Mouse (Mus musculus): ENCODE measurements around the gene Pacrg. TPM values are rescaled to one million over a fixed set of nuclear protein-coding genes. Genes with fewer than 3 reads are reported as not detected.

Gene Pacrg
- total RNA-seq, 2 experiments from 2014 or later: 19.6 to 21.9 TPM

- no peak for DNase-seq (ENCODE audit: low spot score in 2 of 2)
Observed at GRCm38 (mm10) chr17:10552295-10553056, 287.6 kb downstream of the Pacrg start.

- peak; percentile 20 to 45 for DNase-seq (ENCODE audit: low spot score in 2 of 2)
Observed at GRCm38 (mm10) chr17:10550781-10551520, 289.2 kb downstream of the Pacrg start.

GRCm38 (mm10) chr17:10549825-10550224 is 290.3 kb downstream of the Pacrg start:
- no peak for DNase-seq (ENCODE audit: low spot score in 2 of 2)

GRCm38 (mm10) chr17:10548969-10549368 is 291.1 kb downstream of the Pacrg start:
- DNase-seq (ENCODE audit: low spot score in 2 of 2): no peak

GRCm38 (mm10) chr17:10540772-10541171 is 299.3 kb downstream of the Pacrg start:
- no peak for DNase-seq (ENCODE audit: low spot score in 2 of 2)

GRCm38 (mm10) chr17:10534206-10534605 is 305.9 kb downstream of the Pacrg start:
- DNase-seq (ENCODE audit: low spot score in 2 of 2): no peak

- no peak for DNase-seq (ENCODE audit: low spot score in 2 of 2)
Observed at GRCm38 (mm10) chr17:10533461-10533860, 306.6 kb downstream of the Pacrg start.

- peak; percentile 27 to 37 for DNase-seq (ENCODE audit: low spot score in 2 of 2)
Observed at GRCm38 (mm10) chr17:10531024-10531423, 309.1 kb downstream of the Pacrg start.

GRCm38 (mm10) chr17:10529329-10529955 is 310.7 kb downstream of the Pacrg start:
- no peak for DNase-seq (ENCODE audit: low spot score in 2 of 2)

GRCm38 (mm10) chr17:10521282-10521681 is 318.8 kb downstream of the Pacrg start:
- DNase-seq (ENCODE audit: low spot score in 2 of 2): no peak

- no peak for DNase-seq (ENCODE audit: low spot score in 2 of 2)
Observed at GRCm38 (mm10) chr17:10519506-10520155, 320.5 kb downstream of the Pacrg start.

- DNase-seq (ENCODE audit: low spot score in 2 of 2): no peak
Observed at GRCm38 (mm10) chr17:10514812-10515211, 325.3 kb downstream of the Pacrg start.

GRCm38 (mm10) chr17:10510913-10511759 is 329.0 kb downstream of the Pacrg start:
- no peak for DNase-seq (ENCODE audit: low spot score in 2 of 2)

GRCm38 (mm10) chr17:10510467-10510866 is 329.6 kb downstream of the Pacrg start:
- no peak for DNase-seq (ENCODE audit: low spot score in 2 of 2)

GRCm38 (mm10) chr17:10508088-10508487 is 332.0 kb downstream of the Pacrg start:
- DNase-seq (ENCODE audit: low spot score in 2 of 2): no peak

- peak in 1 of 2 experiments; percentile 39 for DNase-seq (ENCODE audit: low spot score in 2 of 2)
Observed at GRCm38 (mm10) chr17:10507466-10507865, 332.6 kb downstream of the Pacrg start.

GRCm38 (mm10) chr17:10506896-10507295 is 333.2 kb downstream of the Pacrg start:
- no peak for DNase-seq (ENCODE audit: low spot score in 2 of 2)

GRCm38 (mm10) chr17:10501439-10501838 is 338.7 kb downstream of the Pacrg start:
- peak in 1 of 2 experiments; percentile 30 for DNase-seq (ENCODE audit: low spot score in 2 of 2)

- no peak for DNase-seq (ENCODE audit: low spot score in 2 of 2)
Observed at GRCm38 (mm10) chr17:10500795-10501432, 339.2 kb downstream of the Pacrg start.
